Mouse (Mus musculus): Measurements from ENCODE around the gene Hpcal4. TPM values are rescaled to one million over a fixed set of nuclear protein-coding genes. Genes with fewer than 3 reads are reported as not detected.
"Not testable (repeated sequence)": the region's sequence is repeated elsewhere in the genome, so short reads cannot be mapped to it uniquely, and the experiment has no call there.

Hpcal4 gene
- polyA plus RNA-seq, 1 experiment from 2014 or later: 19.9 TPM

GRCm38 (mm10) chr4:123155840-123156239 is 27.2 kb upstream of the Hpcal4 start:
- no peak for ATAC-seq
- Histone ChIP-seq H3K4me3 (ENCODE audit: low read depth, low read length) (no peak overlapping the region), H3K27me3 (replicated peaks; ENCODE audit: control insufficient read depth, insufficient read depth, low read length) (no peaks in the 10 kb centered on the region), H3K4me1 (ENCODE audit: control insufficient read depth, insufficient read depth, low read length) (no peaks in the 10 kb centered on the region), H3K36me3 (ENCODE audit: control insufficient read depth, insufficient read depth, low read length) (no peaks in the 10 kb centered on the region), H3K27ac (ENCODE audit: low read depth, low read length) (no peak overlapping the region), H3K9me3 (replicated peaks; ENCODE audit: control insufficient read depth, low read length) (no peaks in the 10 kb centered on the region), H3K9ac (ENCODE audit: low read length) (no peak overlapping the region), H3K4me2 (ENCODE audit: low read length) (no peak overlapping the region)
- no peak for DNase-seq (ENCODE audit: low spot score)

GRCm38 (mm10) chr4:123160571-123160970 is 22.5 kb upstream of the Hpcal4 start:
- no peak for ATAC-seq
- Histone ChIP-seq H3K36me3 (ENCODE audit: control insufficient read depth, insufficient read depth, low read length) (no peaks in the 10 kb centered on the region), H3K4me3 (ENCODE audit: low read depth, low read length) (no peak overlapping the region), H3K4me1 (ENCODE audit: control insufficient read depth, insufficient read depth, low read length) (peaks cover 3% of the 10 kb centered on the region; the same call in 1 of the 2 replicates), H3K4me2 (ENCODE audit: low read length) (no peak overlapping the region), H3K9me3 (replicated peaks; ENCODE audit: control insufficient read depth, low read length) (no peaks in the 10 kb centered on the region), H3K27ac (ENCODE audit: low read depth, low read length) (no peak overlapping the region), H3K27me3 (replicated peaks; ENCODE audit: control insufficient read depth, insufficient read depth, low read length) (no peaks in the 10 kb centered on the region), H3K9ac (ENCODE audit: low read length) (no peak overlapping the region)
- no peak for DNase-seq (ENCODE audit: low spot score)
- WGBS: 86% methylated on average over 6 of the region's 6 CpGs

- not testable (repeated sequence) for H3K4me1 ChIP-seq (ENCODE audit: control insufficient read depth, insufficient read depth, low read length); H3K4me3 ChIP-seq (ENCODE audit: low read depth, low read length); H3K27ac ChIP-seq (ENCODE audit: low read depth, low read length); H3K27me3 ChIP-seq (replicated peaks; ENCODE audit: control insufficient read depth, insufficient read depth, low read length); ATAC-seq; H3K36me3 ChIP-seq (ENCODE audit: control insufficient read depth, insufficient read depth, low read length); H3K9me3 ChIP-seq (replicated peaks; ENCODE audit: control insufficient read depth, low read length); DNase-seq (ENCODE audit: low spot score); H3K4me2 ChIP-seq (ENCODE audit: low read length); H3K9ac ChIP-seq (ENCODE audit: low read length)
- 88% methylated on average over 3 of the region's 3 CpGs for WGBS
Observed at GRCm38 (mm10) chr4:123161251-123161650, 21.8 kb upstream of the Hpcal4 start.

- WGBS: 7% methylated on average over 15 of the region's 15 CpGs
Observed at GRCm38 (mm10) chr4:123162305-123162917, 20.6 kb upstream of the Hpcal4 start.

GRCm38 (mm10) chr4:123164157-123164556 is 18.9 kb upstream of the Hpcal4 start:
- H3K27ac ChIP-seq (ENCODE audit: low read depth, low read length): no peak overlapping the region
- H3K9ac ChIP-seq (ENCODE audit: low read length): no peak overlapping the region
- no peak for DNase-seq (ENCODE audit: low spot score)
- H3K27me3 ChIP-seq (replicated peaks; ENCODE audit: control insufficient read depth, insufficient read depth, low read length): no peaks in the 10 kb centered on the region
- ATAC-seq: no peak
- WGBS: 90% methylated on average over 15 of the region's 15 CpGs
- H3K4me2 ChIP-seq (ENCODE audit: low read length): no peak overlapping the region
- no peak overlapping the region for H3K4me3 ChIP-seq (ENCODE audit: low read depth, low read length)
- H3K4me1 ChIP-seq (ENCODE audit: control insufficient read depth, insufficient read depth, low read length): peaks cover 3% of the 10 kb centered on the region; the same call in 1 of the 2 replicates
- no peaks in the 10 kb centered on the region; the same call in 1 of the 2 replicates for H3K9me3 ChIP-seq (replicated peaks; ENCODE audit: control insufficient read depth, low read length)
- H3K36me3 ChIP-seq (ENCODE audit: control insufficient read depth, insufficient read depth, low read length): no peaks in the 10 kb centered on the region

More at GRCm38 (mm10) chr4:123162305-123162917, 20.6 kb upstream of the Hpcal4 start:
- Histone ChIP-seq H3K27ac (ENCODE audit: low read depth, low read length) (no peak overlapping the region), H3K27me3 (replicated peaks; ENCODE audit: control insufficient read depth, insufficient read depth, low read length) (no peaks in the 10 kb centered on the region), H3K36me3 (ENCODE audit: control insufficient read depth, insufficient read depth, low read length) (no peaks in the 10 kb centered on the region), H3K9ac (ENCODE audit: low read length) (peak overlapping the region; percentile 13; the same call in 1 of the 2 replicates), H3K4me3 (ENCODE audit: low read depth, low read length) (no peak overlapping the region), H3K4me2 (ENCODE audit: low read length) (peak overlapping the region; percentile 34), H3K4me1 (ENCODE audit: control insufficient read depth, insufficient read depth, low read length) (peaks cover 3% of the 10 kb centered on the region; the same call in 1 of the 2 replicates), H3K9me3 (replicated peaks; ENCODE audit: control insufficient read depth, low read length) (no peaks in the 10 kb centered on the region)
- DNase-seq (ENCODE audit: low spot score): no peak
- ATAC-seq: no peak

- Histone ChIP-seq H3K27ac (ENCODE audit: low read depth, low read length) (no peak overlapping the region), H3K4me3 (ENCODE audit: low read depth, low read length) (no peak overlapping the region), H3K9me3 (replicated peaks; ENCODE audit: control insufficient read depth, low read length) (no peaks in the 10 kb centered on the region; the same call in 1 of the 2 replicates), H3K4me2 (ENCODE audit: low read length) (no peak overlapping the region), H3K27me3 (replicated peaks; ENCODE audit: control insufficient read depth, insufficient read depth, low read length) (no peaks in the 10 kb centered on the region; the same call in 1 of the 2 replicates), H3K36me3 (ENCODE audit: control insufficient read depth, insufficient read depth, low read length) (no peaks in the 10 kb centered on the region), H3K9ac (ENCODE audit: low read length) (no peak overlapping the region), H3K4me1 (ENCODE audit: control insufficient read depth, insufficient read depth, low read length) (no peaks in the 10 kb centered on the region)
- DNase-seq (ENCODE audit: low spot score) (no peak), ATAC-seq (no peak)
Observed at GRCm38 (mm10) chr4:123171811-123172210, 11.2 kb upstream of the Hpcal4 start.

- DNase-seq (ENCODE audit: low spot score) (peak; percentile 93), ATAC-seq (peak; percentile 93)
- Histone ChIP-seq H3K9ac (ENCODE audit: low read length) (peak overlapping the region; percentile 64), H3K36me3 (ENCODE audit: control insufficient read depth, insufficient read depth, low read length) (no peaks in the 10 kb centered on the region), H3K4me2 (ENCODE audit: low read length) (peak overlapping the region; percentile 74), H3K9me3 (replicated peaks; ENCODE audit: control insufficient read depth, low read length) (no peaks in the 10 kb centered on the region), H3K4me1 (ENCODE audit: control insufficient read depth, insufficient read depth, low read length) (peaks cover 11% of the 10 kb centered on the region; the same call in 1 of the 2 replicates), H3K27ac (ENCODE audit: low read depth, low read length) (peak overlapping the region; percentile 39; the same call in 1 of the 2 replicates), H3K4me3 (ENCODE audit: low read depth, low read length) (peak overlapping the region; percentile 46), H3K27me3 (replicated peaks; ENCODE audit: control insufficient read depth, insufficient read depth, low read length) (peaks cover 22% of the 10 kb centered on the region)
- 12% methylated on average over 44 of the region's 44 CpGs for WGBS
Observed at GRCm38 (mm10) chr4:123183239-123184056, 421 bp downstream of the Hpcal4 start.

- H3K27me3 ChIP-seq (replicated peaks; ENCODE audit: control insufficient read depth, insufficient read depth, low read length): peaks cover 22% of the 10 kb centered on the region
- peak; percentile 63 for DNase-seq (ENCODE audit: low spot score)
- H3K36me3 ChIP-seq (ENCODE audit: control insufficient read depth, insufficient read depth, low read length): no peaks in the 10 kb centered on the region
- no peaks in the 10 kb centered on the region for H3K9me3 ChIP-seq (replicated peaks; ENCODE audit: control insufficient read depth, low read length)
- 0 out of 2 replicates have a peak overlapping the region, but pooled peaks have one; percentile 74 for H3K4me2 ChIP-seq (ENCODE audit: low read length)
- H3K27ac ChIP-seq (ENCODE audit: low read depth, low read length): no peak overlapping the region
- no peak for ATAC-seq
- WGBS: 30% methylated on average over 3 of the region's 3 CpGs
- H3K4me1 ChIP-seq (ENCODE audit: control insufficient read depth, insufficient read depth, low read length): peaks cover 11% of the 10 kb centered on the region; the same call in 1 of the 2 replicates
- H3K9ac ChIP-seq (ENCODE audit: low read length): no peak overlapping the region
- no peak overlapping the region for H3K4me3 ChIP-seq (ENCODE audit: low read depth, low read length)
Observed at GRCm38 (mm10) chr4:123184816-123185215, 1.8 kb downstream of the Hpcal4 start.

GRCm38 (mm10) chr4:123192336-123192735 is 9.3 kb downstream of the Hpcal4 start:
- no peak overlapping the region for H3K4me2 ChIP-seq (ENCODE audit: low read length)
- no peaks in the 10 kb centered on the region for H3K9me3 ChIP-seq (replicated peaks; ENCODE audit: control insufficient read depth, low read length)
- no peaks in the 10 kb centered on the region for H3K36me3 ChIP-seq (ENCODE audit: control insufficient read depth, insufficient read depth, low read length)
- no peak overlapping the region for H3K4me3 ChIP-seq (ENCODE audit: low read depth, low read length)
- ATAC-seq: no peak
- no peak overlapping the region for H3K27ac ChIP-seq (ENCODE audit: low read depth, low read length)
- 94% methylated on average over 11 of the region's 11 CpGs for WGBS
- no peak overlapping the region for H3K9ac ChIP-seq (ENCODE audit: low read length)
- H3K4me1 ChIP-seq (ENCODE audit: control insufficient read depth, insufficient read depth, low read length): no peaks in the 10 kb centered on the region
- no peaks in the 10 kb centered on the region for H3K27me3 ChIP-seq (replicated peaks; ENCODE audit: control insufficient read depth, insufficient read depth, low read length)
- DNase-seq (ENCODE audit: low spot score): no peak

All from forebrain, embryonic 14.5 days (tissue).